Mouse (Mus musculus): ENCODE data around the gene Med22. TPM values are rescaled to one million over a fixed set of nuclear protein-coding genes. Genes with fewer than 3 reads are reported as not detected.

Gene Med22
- polyA plus RNA-seq, 1 experiment from 2014 or later = 135 TPM

- no peaks in the 10 kb centered on the region for H3K9me3 ChIP-seq (ENCODE audit: control insufficient read depth, low read length)
- 0 out of 2 replicates have a peak, but pooled peaks cover 6% of the 10 kb centered on the region for H3K36me3 ChIP-seq (ENCODE audit: control insufficient read depth, insufficient read depth, low read length)
- DNase-seq (no peak), ATAC-seq (ENCODE audit: low FRiP score, low TSS enrichment) (no peak)
- no peak overlapping the region for H3K27ac ChIP-seq (replicated peaks; ENCODE audit: low read depth, low read length)
- H3K4me1 ChIP-seq (ENCODE audit: control insufficient read depth, insufficient read depth, low read length) = no peaks in the 10 kb centered on the region
- no peak overlapping the region for H3K9ac ChIP-seq (replicated peaks; ENCODE audit: low read length)
- H3K4me2 ChIP-seq (ENCODE audit: low read length) = no peak overlapping the region
- no peaks in the 10 kb centered on the region for H3K27me3 ChIP-seq (ENCODE audit: control insufficient read depth, insufficient read depth, low read length)
- 85% methylated on average over 3 of the region's 3 CpGs for WGBS
- no peak overlapping the region for H3K4me3 ChIP-seq (replicated peaks; ENCODE audit: low read depth, low read length)
Measured at GRCm38 (mm10) chr2:26943253-26943652, 32.8 kb upstream of the Med22 start.

- Histone ChIP-seq H3K9me3 (ENCODE audit: control insufficient read depth, low read length) (no peaks in the 10 kb centered on the region), H3K4me1 (ENCODE audit: control insufficient read depth, insufficient read depth, low read length) (no peaks in the 10 kb centered on the region), H3K36me3 (ENCODE audit: control insufficient read depth, insufficient read depth, low read length) (0 out of 2 replicates have a peak, but pooled peaks cover 2% of the 10 kb centered on the region), H3K27ac (replicated peaks; ENCODE audit: low read depth, low read length) (no peak overlapping the region), H3K4me3 (replicated peaks; ENCODE audit: low read depth, low read length) (no peak overlapping the region), H3K4me2 (ENCODE audit: low read length) (no peak overlapping the region), H3K9ac (replicated peaks; ENCODE audit: low read length) (no peak overlapping the region), H3K27me3 (ENCODE audit: control insufficient read depth, insufficient read depth, low read length) (no peaks in the 10 kb centered on the region)
- ATAC-seq (ENCODE audit: low FRiP score, low TSS enrichment) (no peak), DNase-seq (no peak)
- WGBS = 41% methylated on average over 5 of the region's 5 CpGs
Measured at GRCm38 (mm10) chr2:26941539-26941938, 31.1 kb upstream of the Med22 start.

GRCm38 (mm10) chr2:26936425-26936824, 25.9 kb upstream of the Med22 start:
- ATAC-seq (ENCODE audit: low FRiP score, low TSS enrichment) = no peak
- WGBS = 84% methylated on average over 1 of the region's 1 CpGs
- H3K36me3 ChIP-seq (ENCODE audit: control insufficient read depth, insufficient read depth, low read length) = 0 out of 2 replicates have a peak, but pooled peaks cover 1% of the 10 kb centered on the region
- no peak overlapping the region for H3K4me3 ChIP-seq (replicated peaks; ENCODE audit: low read depth, low read length)
- no peak overlapping the region for H3K4me2 ChIP-seq (ENCODE audit: low read length)
- H3K9ac ChIP-seq (replicated peaks; ENCODE audit: low read length) = no peak overlapping the region
- no peaks in the 10 kb centered on the region for H3K27me3 ChIP-seq (ENCODE audit: control insufficient read depth, insufficient read depth, low read length)
- no peak for DNase-seq
- H3K4me1 ChIP-seq (ENCODE audit: control insufficient read depth, insufficient read depth, low read length) = peaks cover 12% of the 10 kb centered on the region
- H3K27ac ChIP-seq (replicated peaks; ENCODE audit: low read depth, low read length) = no peak overlapping the region
- no peaks in the 10 kb centered on the region for H3K9me3 ChIP-seq (ENCODE audit: control insufficient read depth, low read length)

- no peaks in the 10 kb centered on the region for H3K9me3 ChIP-seq (ENCODE audit: control insufficient read depth, low read length)
- no peak overlapping the region for H3K4me3 ChIP-seq (replicated peaks; ENCODE audit: low read depth, low read length)
- H3K27ac ChIP-seq (replicated peaks; ENCODE audit: low read depth, low read length) = no peak overlapping the region
- ATAC-seq (ENCODE audit: low FRiP score, low TSS enrichment) (no peak), DNase-seq (no peak)
- H3K36me3 ChIP-seq (ENCODE audit: control insufficient read depth, insufficient read depth, low read length) = peaks cover 12% of the 10 kb centered on the region; the same call in 1 of the 2 replicates
- H3K9ac ChIP-seq (replicated peaks; ENCODE audit: low read length) = no peak overlapping the region
- peaks cover 17% of the 10 kb centered on the region for H3K4me1 ChIP-seq (ENCODE audit: control insufficient read depth, insufficient read depth, low read length)
- no peak overlapping the region for H3K4me2 ChIP-seq (ENCODE audit: low read length)
- no peaks in the 10 kb centered on the region for H3K27me3 ChIP-seq (ENCODE audit: control insufficient read depth, insufficient read depth, low read length)
- WGBS = 95% methylated on average over 2 of the region's 2 CpGs
Measured at GRCm38 (mm10) chr2:26935286-26935685, 24.8 kb upstream of the Med22 start.

GRCm38 (mm10) chr2:26933304-26934055, 23.0 kb upstream of the Med22 start, which contains the start of the genes Surf4 and Stkld1:
TSS of gene Surf4 (minus strand) at chr2:26933928.
TSS of gene Stkld1 (plus strand) at chr2:26934047.
- H3K4me3 ChIP-seq (replicated peaks; ENCODE audit: low read depth, low read length) = peak within 1 kb of the TSS; percentile 91
- peak within 1 kb of the TSS; percentile 94 for H3K4me2 ChIP-seq (ENCODE audit: low read length)
- H3K9ac ChIP-seq (replicated peaks; ENCODE audit: low read length) = peak within 1 kb of the TSS; percentile 98
- no peaks in the 10 kb centered on the region for H3K27me3 ChIP-seq (ENCODE audit: control insufficient read depth, insufficient read depth, low read length)
- peak within 1 kb of the TSS; percentile 78 for H3K27ac ChIP-seq (replicated peaks; ENCODE audit: low read depth, low read length)
- DNase-seq (peak; percentile 97), ATAC-seq (ENCODE audit: low FRiP score, low TSS enrichment) (peak; percentile 94)
- peaks cover 17% of the 10 kb centered on the region for H3K4me1 ChIP-seq (ENCODE audit: control insufficient read depth, insufficient read depth, low read length)
- H3K9me3 ChIP-seq (ENCODE audit: control insufficient read depth, low read length) = no peaks in the 10 kb centered on the region
- WGBS = 1% methylated on average over 65 of the region's 70 CpGs
- H3K36me3 ChIP-seq (ENCODE audit: control insufficient read depth, insufficient read depth, low read length) = peaks cover 24% of the 10 kb centered on the region

GRCm38 (mm10) chr2:26932473-26933303, 22.2 kb upstream of the Med22 start:
- ATAC-seq (ENCODE audit: low FRiP score, low TSS enrichment) (peak; percentile 49), DNase-seq (peak; percentile 19)
- peaks cover 17% of the 10 kb centered on the region for H3K4me1 ChIP-seq (ENCODE audit: control insufficient read depth, insufficient read depth, low read length)
- H3K4me3 ChIP-seq (replicated peaks; ENCODE audit: low read depth, low read length) = peak overlapping the region; percentile 91
- no peaks in the 10 kb centered on the region for H3K27me3 ChIP-seq (ENCODE audit: control insufficient read depth, insufficient read depth, low read length)
- peaks cover 28% of the 10 kb centered on the region for H3K36me3 ChIP-seq (ENCODE audit: control insufficient read depth, insufficient read depth, low read length)
- H3K4me2 ChIP-seq (ENCODE audit: low read length) = peak overlapping the region; percentile 94
- no peaks in the 10 kb centered on the region for H3K9me3 ChIP-seq (ENCODE audit: control insufficient read depth, low read length)
- H3K27ac ChIP-seq (replicated peaks; ENCODE audit: low read depth, low read length) = peak overlapping the region; percentile 78
- peak overlapping the region; percentile 98 for H3K9ac ChIP-seq (replicated peaks; ENCODE audit: low read length)
- 2% methylated on average over 49 of the region's 49 CpGs for WGBS

- peaks cover 17% of the 10 kb centered on the region for H3K4me1 ChIP-seq (ENCODE audit: control insufficient read depth, insufficient read depth, low read length)
- H3K4me2 ChIP-seq (ENCODE audit: low read length) = no peak overlapping the region
- peak; percentile 75 for DNase-seq
- WGBS = 24% methylated on average over 1 of the region's 1 CpGs
- no peak for ATAC-seq (ENCODE audit: low FRiP score, low TSS enrichment)
- no peak overlapping the region for H3K4me3 ChIP-seq (replicated peaks; ENCODE audit: low read depth, low read length)
- H3K9ac ChIP-seq (replicated peaks; ENCODE audit: low read length) = no peak overlapping the region
- H3K36me3 ChIP-seq (ENCODE audit: control insufficient read depth, insufficient read depth, low read length) = peaks cover 49% of the 10 kb centered on the region
- H3K27ac ChIP-seq (replicated peaks; ENCODE audit: low read depth, low read length) = no peak overlapping the region
- H3K9me3 ChIP-seq (ENCODE audit: control insufficient read depth, low read length) = no peaks in the 10 kb centered on the region
- no peaks in the 10 kb centered on the region for H3K27me3 ChIP-seq (ENCODE audit: control insufficient read depth, insufficient read depth, low read length)
Measured at GRCm38 (mm10) chr2:26930390-26930789, 19.9 kb upstream of the Med22 start.

- H3K36me3 ChIP-seq (ENCODE audit: control insufficient read depth, insufficient read depth, low read length) = peaks cover 74% of the 10 kb centered on the region
- H3K4me3 ChIP-seq (replicated peaks; ENCODE audit: low read depth, low read length) = no peak overlapping the region
- H3K27me3 ChIP-seq (ENCODE audit: control insufficient read depth, insufficient read depth, low read length) = no peaks in the 10 kb centered on the region
- H3K4me2 ChIP-seq (ENCODE audit: low read length) = no peak overlapping the region
- ATAC-seq (ENCODE audit: low FRiP score, low TSS enrichment) (no peak), DNase-seq (no peak)
- H3K4me1 ChIP-seq (ENCODE audit: control insufficient read depth, insufficient read depth, low read length) = peaks cover 17% of the 10 kb centered on the region
- whole genome bisulfite sequencing = 93% methylated on average over 6 of the region's 6 CpGs
- H3K27ac ChIP-seq (replicated peaks; ENCODE audit: low read depth, low read length) = no peak overlapping the region
- no peaks in the 10 kb centered on the region for H3K9me3 ChIP-seq (ENCODE audit: control insufficient read depth, low read length)
- H3K9ac ChIP-seq (replicated peaks; ENCODE audit: low read length) = no peak overlapping the region
Measured at GRCm38 (mm10) chr2:26927745-26928476, 17.4 kb upstream of the Med22 start.
